Mouse (Mus musculus) left cerebral cortex, adult 8-10 months (tissue): ENCODE results near the gene 4930519G04Rik. TPM values are rescaled to one million over a fixed set of nuclear protein-coding genes. Genes with fewer than 3 reads are reported as not detected.
"Not testable (repeated sequence)": the region's sequence is repeated elsewhere in the genome, so short reads cannot be mapped to it uniquely, and the experiment has no call there.

ENCODE experiments used
- DNase-seq, 2 experiments: peaks; one replicate each; pipeline ENCODE4 v3.0.0; 2022; ENCODE audit warnings: low spot score in 2 of 2
- total RNA-seq, 4 experiments: library from RNA; stranded (reverse); gene quantifications; 2 replicates each; pipeline ENCODE4 v1.2.4; 2022

4930519G04Rik gene
- total RNA-seq, result not detected

- DNase-seq, result not testable (repeated sequence)
Measured at GRCm38 (mm10) chr5:114853364-114853763, at the start of gene 4930519G04Rik. Gene 4930519G04Rik (plus strand): TSS chr5:114853664.

GRCm38 (mm10) chr5:114804335-114804734 lies 49.1 kb upstream of the 4930519G04Rik start:
- no peak for DNase-seq

- DNase-seq, result peak in 1 of 2 experiments; percentile 65
Measured at GRCm38 (mm10) chr5:114804958-114805357, 48.5 kb upstream of the 4930519G04Rik start.

GRCm38 (mm10) chr5:114805436-114806350 lies 47.8 kb upstream of the 4930519G04Rik start:
- DNase-seq, result no peak

GRCm38 (mm10) chr5:114806636-114807035 lies 46.8 kb upstream of the 4930519G04Rik start:
- no peak for DNase-seq

GRCm38 (mm10) chr5:114807063-114807462 lies 46.4 kb upstream of the 4930519G04Rik start:
- DNase-seq, result no peak

- DNase-seq, result no peak
Measured at GRCm38 (mm10) chr5:114807468-114807867, 46.0 kb upstream of the 4930519G04Rik start.

- DNase-seq, result no peak
Measured at GRCm38 (mm10) chr5:114807893-114808292, 45.6 kb upstream of the 4930519G04Rik start.

GRCm38 (mm10) chr5:114808385-114808784 lies 45.1 kb upstream of the 4930519G04Rik start:
- no peak for DNase-seq

GRCm38 (mm10) chr5:114809181-114809756 lies 44.2 kb upstream of the 4930519G04Rik start:
- DNase-seq, result no peak

GRCm38 (mm10) chr5:114809826-114810225 lies 43.6 kb upstream of the 4930519G04Rik start:
- DNase-seq, result no peak

GRCm38 (mm10) chr5:114813525-114814181 lies 39.8 kb upstream of the 4930519G04Rik start:
- peak; percentile 79 to 88 for DNase-seq

- no peak for DNase-seq
Measured at GRCm38 (mm10) chr5:114816599-114816998, 36.9 kb upstream of the 4930519G04Rik start.

- no peak for DNase-seq
Measured at GRCm38 (mm10) chr5:114818124-114818523, 35.3 kb upstream of the 4930519G04Rik start.

- peak; percentile 46 to 73 for DNase-seq
Measured at GRCm38 (mm10) chr5:114822796-114823688, 30.4 kb upstream of the 4930519G04Rik start, which contains the start of gene 1500011B03Rik. Gene 1500011B03Rik (minus strand): TSS chr5:114823468.

- no peak for DNase-seq
Measured at GRCm38 (mm10) chr5:114824197-114824596, 29.3 kb upstream of the 4930519G04Rik start.

- DNase-seq, result no peak
Measured at GRCm38 (mm10) chr5:114825978-114826691, 27.3 kb upstream of the 4930519G04Rik start.

- no peak for DNase-seq
Measured at GRCm38 (mm10) chr5:114827427-114827826, 26.0 kb upstream of the 4930519G04Rik start.

GRCm38 (mm10) chr5:114829740-114830139 lies 23.7 kb upstream of the 4930519G04Rik start:
- DNase-seq, result no peak

- DNase-seq, result no peak
Measured at GRCm38 (mm10) chr5:114836886-114837285, 16.6 kb upstream of the 4930519G04Rik start.
